Mouse (Mus musculus): ENCODE measurements around the gene Znrf2. TPM values are rescaled to one million over a fixed set of nuclear protein-coding genes. Genes with fewer than 3 reads are reported as not detected.

The Znrf2 gene
- polyA plus RNA-seq, 1 experiment from 2014 or later = 3.2 TPM

- ATAC-seq (ENCODE audit: insufficient read depth) = no peak
- no peak overlapping the region for H3K4me2 ChIP-seq
- 40% methylated on average over 7 of the region's 7 CpGs for WGBS
- no peak overlapping the region for H3K4me3 ChIP-seq (ENCODE audit: low read depth, low read length)
- no peaks in the 10 kb centered on the region for H3K4me1 ChIP-seq (ENCODE audit: insufficient read depth)
- no peak for DNase-seq
- H3K9ac ChIP-seq = no peak overlapping the region
- H3K9me3 ChIP-seq (ENCODE audit: low read depth, low read length) = no peaks in the 10 kb centered on the region
- no peak for TF ChIP-seq CTCF (IDR thresholded peaks at IDR 0.05; ENCODE audit: low read depth)
- H3K36me3 ChIP-seq (ENCODE audit: insufficient read depth) = no peaks in the 10 kb centered on the region
- no peaks in the 10 kb centered on the region for H3K27me3 ChIP-seq (ENCODE audit: insufficient read depth, low read length)
- H3K27ac ChIP-seq (ENCODE audit: low read depth) = no peak overlapping the region
These were observed 109.2 kb downstream of the Znrf2 start for GRCm38 (mm10) chr6:54925736-54926440.

GRCm38 (mm10) chr6:54926899-54927298, 110.2 kb downstream of the Znrf2 start:
- Histone ChIP-seq H3K9me3 (ENCODE audit: low read depth, low read length) (no peaks in the 10 kb centered on the region), H3K27me3 (ENCODE audit: insufficient read depth, low read length) (no peaks in the 10 kb centered on the region), H3K36me3 (ENCODE audit: insufficient read depth) (no peaks in the 10 kb centered on the region), H3K4me1 (ENCODE audit: insufficient read depth) (no peaks in the 10 kb centered on the region), H3K9ac (no peak overlapping the region), H3K27ac (ENCODE audit: low read depth) (no peak overlapping the region), H3K4me2 (no peak overlapping the region), H3K4me3 (ENCODE audit: low read depth, low read length) (no peak overlapping the region)
- TF ChIP-seq CTCF (IDR thresholded peaks at IDR 0.05; ENCODE audit: low read depth) = no peak
- DNase-seq (no peak), ATAC-seq (ENCODE audit: insufficient read depth) (no peak)
- WGBS = 63% methylated on average over 2 of the region's 2 CpGs

- Histone ChIP-seq H3K9ac (no peak overlapping the region), H3K4me2 (no peak overlapping the region), H3K27ac (ENCODE audit: low read depth) (no peak overlapping the region), H3K36me3 (ENCODE audit: insufficient read depth) (no peaks in the 10 kb centered on the region), H3K4me1 (ENCODE audit: insufficient read depth) (no peaks in the 10 kb centered on the region), H3K4me3 (ENCODE audit: low read depth, low read length) (no peak overlapping the region), H3K9me3 (ENCODE audit: low read depth, low read length) (no peaks in the 10 kb centered on the region), H3K27me3 (ENCODE audit: insufficient read depth, low read length) (no peaks in the 10 kb centered on the region)
- WGBS = 72% methylated on average over 6 of the region's 6 CpGs
- ATAC-seq (ENCODE audit: insufficient read depth) (no peak), DNase-seq (no peak)
- no peak for TF ChIP-seq CTCF (IDR thresholded peaks at IDR 0.05; ENCODE audit: low read depth)
These were observed 111.2 kb downstream of the Znrf2 start for GRCm38 (mm10) chr6:54927946-54928345.

- WGBS = 88% methylated on average over 4 of the region's 4 CpGs
- no peak overlapping the region for H3K9ac ChIP-seq
- H3K4me3 ChIP-seq (ENCODE audit: low read depth, low read length) = no peak overlapping the region
- no peak overlapping the region for H3K27ac ChIP-seq (ENCODE audit: low read depth)
- H3K27me3 ChIP-seq (ENCODE audit: insufficient read depth, low read length) = no peaks in the 10 kb centered on the region
- no peaks in the 10 kb centered on the region for H3K36me3 ChIP-seq (ENCODE audit: insufficient read depth)
- no peak for TF ChIP-seq CTCF (IDR thresholded peaks at IDR 0.05; ENCODE audit: low read depth)
- DNase-seq = no peak
- no peaks in the 10 kb centered on the region for H3K9me3 ChIP-seq (ENCODE audit: low read depth, low read length)
- no peak for ATAC-seq (ENCODE audit: insufficient read depth)
- H3K4me1 ChIP-seq (ENCODE audit: insufficient read depth) = no peaks in the 10 kb centered on the region
- H3K4me2 ChIP-seq = no peak overlapping the region
These were observed 114.9 kb downstream of the Znrf2 start for GRCm38 (mm10) chr6:54931641-54932040.

GRCm38 (mm10) chr6:54932526-54932925, 115.8 kb downstream of the Znrf2 start:
- DNase-seq (no peak), ATAC-seq (ENCODE audit: insufficient read depth) (no peak)
- H3K36me3 ChIP-seq (ENCODE audit: insufficient read depth) = no peaks in the 10 kb centered on the region
- no peaks in the 10 kb centered on the region for H3K27me3 ChIP-seq (ENCODE audit: insufficient read depth, low read length)
- H3K9ac ChIP-seq = no peak overlapping the region
- H3K4me2 ChIP-seq = no peak overlapping the region
- H3K4me1 ChIP-seq (ENCODE audit: insufficient read depth) = no peaks in the 10 kb centered on the region
- WGBS = 84% methylated on average over 12 of the region's 12 CpGs
- no peak overlapping the region for H3K4me3 ChIP-seq (ENCODE audit: low read depth, low read length)
- no peak for TF ChIP-seq CTCF (IDR thresholded peaks at IDR 0.05; ENCODE audit: low read depth)
- no peak overlapping the region for H3K27ac ChIP-seq (ENCODE audit: low read depth)
- H3K9me3 ChIP-seq (ENCODE audit: low read depth, low read length) = no peaks in the 10 kb centered on the region

- ATAC-seq (ENCODE audit: insufficient read depth) (no peak), DNase-seq (no peak)
- TF ChIP-seq CTCF (IDR thresholded peaks at IDR 0.05; ENCODE audit: low read depth) = no peak
- no peaks in the 10 kb centered on the region for H3K9me3 ChIP-seq (ENCODE audit: low read depth, low read length)
- H3K4me3 ChIP-seq (ENCODE audit: low read depth, low read length) = no peak overlapping the region
- no peaks in the 10 kb centered on the region for H3K27me3 ChIP-seq (ENCODE audit: insufficient read depth, low read length)
- WGBS = 64% methylated on average over 5 of the region's 5 CpGs
- no peak overlapping the region for H3K4me2 ChIP-seq
- no peak overlapping the region for H3K9ac ChIP-seq
- no peaks in the 10 kb centered on the region for H3K36me3 ChIP-seq (ENCODE audit: insufficient read depth)
- no peak overlapping the region for H3K27ac ChIP-seq (ENCODE audit: low read depth)
- no peaks in the 10 kb centered on the region for H3K4me1 ChIP-seq (ENCODE audit: insufficient read depth)
These were observed 116.5 kb downstream of the Znrf2 start for GRCm38 (mm10) chr6:54933216-54933615.

GRCm38 (mm10) chr6:54933866-54934265, 117.2 kb downstream of the Znrf2 start:
- TF ChIP-seq CTCF (IDR thresholded peaks at IDR 0.05; ENCODE audit: low read depth) = no peak
- Histone ChIP-seq H3K4me3 (ENCODE audit: low read depth, low read length) (no peak overlapping the region), H3K4me2 (no peak overlapping the region), H3K27ac (ENCODE audit: low read depth) (no peak overlapping the region), H3K4me1 (ENCODE audit: insufficient read depth) (no peaks in the 10 kb centered on the region), H3K9ac (no peak overlapping the region), H3K9me3 (ENCODE audit: low read depth, low read length) (no peaks in the 10 kb centered on the region), H3K27me3 (ENCODE audit: insufficient read depth, low read length) (no peaks in the 10 kb centered on the region), H3K36me3 (ENCODE audit: insufficient read depth) (no peaks in the 10 kb centered on the region)
- DNase-seq (no peak), ATAC-seq (ENCODE audit: insufficient read depth) (no peak)
- 64% methylated on average over 3 of the region's 3 CpGs for WGBS
